Mouse (Mus musculus) heart, embryonic 15.5 days (tissue): ENCODE results near the gene Leprot. TPM values are rescaled to one million over a fixed set of nuclear protein-coding genes. Genes with fewer than 3 reads are reported as not detected.

ENCODE experiments used
- ATAC-seq: fragments of 200-750 bp; cut with Nextera tagmentation; replicated peaks from 2 replicates; pipeline ENCODE4 v1.8.0; 2017; ENCODE audit warnings: low read depth, moderate TSS enrichment; ENCODE audit not compliant: insufficient number of reproducible peaks, insufficient read depth, low FRiP score
- H3K27ac ChIP-seq: fragments of 300-500 bp; sonication (generic); 2 replicates; pipeline ENCODE4 v1.5.1; 2015; ENCODE audit warnings: mild to moderate bottlenecking, inconsistent platforms
- H3K27me3 ChIP-seq: fragments of 300-500 bp; sonication (generic); 2 replicates; pipeline ENCODE4 v1.6.1; 2015; ENCODE audit warnings: inconsistent platforms
- H3K36me3 ChIP-seq: fragments of 300-500 bp; sonication (generic); 2 replicates; pipeline ENCODE4 v1.6.1; 2015; ENCODE audit warnings: mild to moderate bottlenecking, inconsistent platforms
- H3K4me1 ChIP-seq: fragments of 300-500 bp; sonication (generic); replicated peaks from 2 replicates; pipeline ENCODE4 v1.6.1; 2015; ENCODE audit warnings: inconsistent platforms
- H3K4me2 ChIP-seq: fragments of 300-500 bp; sonication (generic); 2 replicates; pipeline ENCODE4 v1.6.1; 2015; ENCODE audit warnings: inconsistent platforms, mild to moderate bottlenecking, moderate library complexity
- H3K4me3 ChIP-seq: fragments of 300-500 bp; sonication (generic); 2 replicates; pipeline ENCODE4 v1.5.1; 2015; ENCODE audit warnings: mild to moderate bottlenecking, inconsistent platforms
- H3K9ac ChIP-seq: fragments of 300-500 bp; sonication (generic); 2 replicates; pipeline ENCODE4 v1.6.1; 2015; ENCODE audit warnings: mild to moderate bottlenecking, inconsistent platforms
- H3K9me3 ChIP-seq: fragments of 300-500 bp; sonication (generic); replicated peaks from 2 replicates; pipeline ENCODE4 v1.6.1; 2016; ENCODE audit warnings: inconsistent platforms
- WGBS: fragments of 180-500 bp; shearing (Covaris S2); methylation state at CpG from one replicate; pipeline ENCODE4 v1.1.7; 2015; ENCODE audit warnings: mixed read lengths; 5-methylcytosine and 5-hydroxymethylcytosine counted together
- polyA plus RNA-seq: library from polyadenylated mRNA; unstranded; fragments of >200 nt; fragmentation: Nextera tagmentation; extraction: Ambion mirVana; gene quantifications from 2 replicates; pipeline ENCODE4 v1.2.1, GENCODE M21; 2015

The Leprot gene
- polyA plus RNA-seq, 1 experiment from 2014 or later = 72.6 TPM

GRCm38 (mm10) chr4:101643216-101643615 is 4.3 kb upstream of the Leprot start:
- 56% methylated on average over 4 of the region's 4 CpGs for WGBS
- H3K36me3 ChIP-seq = no peaks in the 10 kb centered on the region
- H3K4me2 ChIP-seq = no peak overlapping the region
- H3K9me3 ChIP-seq = no peaks in the 10 kb centered on the region
- H3K4me3 ChIP-seq = no peak overlapping the region
- H3K9ac ChIP-seq = no peak overlapping the region
- no peak overlapping the region for H3K27ac ChIP-seq
- peaks cover 6% of the 10 kb centered on the region for H3K4me1 ChIP-seq
- no peaks in the 10 kb centered on the region for H3K27me3 ChIP-seq
- ATAC-seq = no peak

GRCm38 (mm10) chr4:101646857-101647195 is 692 bp upstream of the Leprot start:
- 1% methylated on average over 8 of the region's 8 CpGs for WGBS
- Histone ChIP-seq H3K4me1 (peaks cover 19% of the 10 kb centered on the region), H3K4me2 (peak overlapping the region; percentile 72), H3K9ac (peak overlapping the region; percentile 54; the same call in 1 of the 2 replicates), H3K4me3 (peak overlapping the region; percentile 91), H3K36me3 (no peaks in the 10 kb centered on the region), H3K27me3 (no peaks in the 10 kb centered on the region), H3K9me3 (no peaks in the 10 kb centered on the region), H3K27ac (peak overlapping the region; percentile 79)
- no peak for ATAC-seq

GRCm38 (mm10) chr4:101647976-101648642 is 591 bp downstream of the Leprot start:
- Histone ChIP-seq H3K9ac (peak overlapping the region; percentile 95), H3K4me2 (peak overlapping the region; percentile 69), H3K36me3 (no peaks in the 10 kb centered on the region), H3K4me1 (peaks cover 19% of the 10 kb centered on the region), H3K4me3 (peak overlapping the region; percentile 91), H3K27ac (peak overlapping the region; percentile 95), H3K27me3 (no peaks in the 10 kb centered on the region), H3K9me3 (no peaks in the 10 kb centered on the region)
- ATAC-seq = no peak
- WGBS = under 1% methylated on average over 20 of the region's 20 CpGs

GRCm38 (mm10) chr4:101648745-101649144 is 1.2 kb downstream of the Leprot start:
- Histone ChIP-seq H3K4me1 (peaks cover 19% of the 10 kb centered on the region), H3K4me3 (peak overlapping the region; percentile 91), H3K4me2 (peak overlapping the region; percentile 69), H3K27ac (peak overlapping the region; percentile 95; the same call in 1 of the 2 replicates), H3K36me3 (no peaks in the 10 kb centered on the region), H3K9ac (no peak overlapping the region), H3K27me3 (no peaks in the 10 kb centered on the region), H3K9me3 (no peaks in the 10 kb centered on the region)
- ATAC-seq = no peak
- WGBS = 63% methylated on average over 1 of the region's 1 CpGs

GRCm38 (mm10) chr4:101650961-101651360 is 3.4 kb downstream of the Leprot start:
- H3K27ac ChIP-seq = no peak overlapping the region
- no peak for ATAC-seq
- no peak overlapping the region for H3K9ac ChIP-seq
- no peaks in the 10 kb centered on the region for H3K9me3 ChIP-seq
- no peak overlapping the region for H3K4me3 ChIP-seq
- H3K4me1 ChIP-seq = peaks cover 19% of the 10 kb centered on the region
- no peaks in the 10 kb centered on the region for H3K27me3 ChIP-seq
- H3K36me3 ChIP-seq = no peaks in the 10 kb centered on the region
- 73% methylated on average over 2 of the region's 2 CpGs for WGBS
- H3K4me2 ChIP-seq = no peak overlapping the region

- 84% methylated on average over 6 of the region's 6 CpGs for WGBS
- no peak overlapping the region for H3K9ac ChIP-seq
- no peak for ATAC-seq
- no peak overlapping the region for H3K4me3 ChIP-seq
- H3K27ac ChIP-seq = no peak overlapping the region
- no peak overlapping the region for H3K4me2 ChIP-seq
- H3K9me3 ChIP-seq = no peaks in the 10 kb centered on the region
- H3K36me3 ChIP-seq = peaks cover 3% of the 10 kb centered on the region; the same call in 1 of the 2 replicates
- peaks cover 2% of the 10 kb centered on the region; the same call in 1 of the 2 replicates for H3K4me1 ChIP-seq
- H3K27me3 ChIP-seq = no peaks in the 10 kb centered on the region
Measured at GRCm38 (mm10) chr4:101654256-101654655, 6.7 kb downstream of the Leprot start.

GRCm38 (mm10) chr4:101654788-101655414 is 7.4 kb downstream of the Leprot start:
- no peak for ATAC-seq
- no peaks in the 10 kb centered on the region for H3K27me3 ChIP-seq
- no peaks in the 10 kb centered on the region for H3K4me1 ChIP-seq
- WGBS = 76% methylated on average over 4 of the region's 4 CpGs
- no peak overlapping the region for H3K4me2 ChIP-seq
- no peak overlapping the region for H3K9ac ChIP-seq
- no peak overlapping the region for H3K4me3 ChIP-seq
- H3K36me3 ChIP-seq = peaks cover 9% of the 10 kb centered on the region
- no peaks in the 10 kb centered on the region for H3K9me3 ChIP-seq
- no peak overlapping the region for H3K27ac ChIP-seq

- no peaks in the 10 kb centered on the region for H3K27me3 ChIP-seq
- H3K4me3 ChIP-seq = no peak overlapping the region
- H3K36me3 ChIP-seq = peaks cover 12% of the 10 kb centered on the region
- H3K4me2 ChIP-seq = no peak overlapping the region
- ATAC-seq = no peak
- H3K4me1 ChIP-seq = no peaks in the 10 kb centered on the region
- 72% methylated on average over 7 of the region's 7 CpGs for WGBS
- H3K27ac ChIP-seq = no peak overlapping the region
- no peaks in the 10 kb centered on the region for H3K9me3 ChIP-seq
- no peak overlapping the region for H3K9ac ChIP-seq
Measured at GRCm38 (mm10) chr4:101655415-101655790, 7.9 kb downstream of the Leprot start.

GRCm38 (mm10) chr4:101656056-101656455 is 8.5 kb downstream of the Leprot start:
- H3K9ac ChIP-seq = no peak overlapping the region
- no peaks in the 10 kb centered on the region for H3K9me3 ChIP-seq
- H3K27ac ChIP-seq = no peak overlapping the region
- 73% methylated on average over 15 of the region's 15 CpGs for WGBS
- no peaks in the 10 kb centered on the region for H3K4me1 ChIP-seq
- no peak overlapping the region for H3K4me3 ChIP-seq
- H3K27me3 ChIP-seq = no peaks in the 10 kb centered on the region
- no peak for ATAC-seq
- H3K4me2 ChIP-seq = no peak overlapping the region
- peaks cover 19% of the 10 kb centered on the region for H3K36me3 ChIP-seq

- no peak for ATAC-seq
- Histone ChIP-seq H3K27me3 (no peaks in the 10 kb centered on the region), H3K27ac (no peak overlapping the region), H3K36me3 (peaks cover 27% of the 10 kb centered on the region), H3K4me3 (no peak overlapping the region), H3K9me3 (no peaks in the 10 kb centered on the region), H3K9ac (no peak overlapping the region), H3K4me1 (no peaks in the 10 kb centered on the region), H3K4me2 (no peak overlapping the region)
- 32% methylated on average over 6 of the region's 6 CpGs for WGBS
Measured at GRCm38 (mm10) chr4:101656956-101657570, 9.5 kb downstream of the Leprot start.

- Histone ChIP-seq H3K36me3 (peaks cover 38% of the 10 kb centered on the region), H3K27ac (no peak overlapping the region), H3K4me1 (no peaks in the 10 kb centered on the region; the same call in 1 of the 2 replicates), H3K9ac (no peak overlapping the region), H3K27me3 (no peaks in the 10 kb centered on the region), H3K9me3 (no peaks in the 10 kb centered on the region), H3K4me3 (no peak overlapping the region), H3K4me2 (no peak overlapping the region)
- no peak for ATAC-seq
- 70% methylated on average over 9 of the region's 9 CpGs for WGBS
Measured at GRCm38 (mm10) chr4:101664160-101664750, 16.7 kb downstream of the Leprot start.
